Mouse (Mus musculus): ENCODE results near the gene Nox4.

- TF ChIP-seq ZC3H11A (IDR thresholded peaks at IDR 0.05; ENCODE audit: borderline replicate concordance, low read depth, low read length), result no peak
- no peak for TF ChIP-seq ZNF384 (IDR thresholded peaks at IDR 0.05; ENCODE audit: low read depth, low read length)
Measured at GRCm38 (mm10) chr7:87241139-87241538, 4.8 kb upstream of the Nox4 start.

Data from ES-E14 (cell line).